21 mouse cellular contexts compared by ENCODE assay signal in the genomic region with DNA sequence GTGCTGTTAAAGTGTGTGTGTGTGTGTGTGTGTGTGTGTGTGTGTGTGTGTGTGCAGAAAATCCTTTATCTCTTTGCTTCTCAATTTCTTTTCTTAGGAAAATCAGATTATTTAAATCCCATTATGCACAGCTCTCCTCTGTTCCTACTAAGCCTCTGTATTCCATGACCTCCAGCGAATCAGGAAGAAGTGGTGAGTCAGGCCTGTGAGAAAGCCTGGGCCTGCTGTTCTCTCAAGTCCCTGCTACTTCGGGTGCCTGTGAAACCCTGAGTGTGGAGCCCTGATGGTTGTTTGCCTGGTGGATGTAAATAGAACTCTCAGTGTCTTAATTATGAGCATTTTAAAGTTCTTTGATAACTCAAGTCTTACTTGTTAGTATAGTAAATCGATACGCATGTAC. TPM values are rescaled to one million over a fixed set of nuclear protein-coding genes. Genes with fewer than 3 reads are reported as not detected.
DNase-seq lines count a peak whose midpoint lies in the region; ATAC-seq and TF ChIP-seq lines count a peak whose summit lies in the region.
"Had no signal": no experiment of that assay in that cellular context is flagged by ENCODE, and none has a peak within 500 bp of the region (broad histone marks: within the 10 kb centered on the region; RNA-seq: fewer than 3 reads in every experiment).

No protein-coding gene starts in this region.

- H3K27me3 ChIP-seq in heart, embryonic 11.5 days (ENCODE audit: control insufficient read depth, insufficient read depth, low read length), result no peaks in the 10 kb centered on the region
- no peaks in the 10 kb centered on the region for H3K27me3 ChIP-seq in hindbrain, embryonic 14.5 days (ENCODE audit: control insufficient read depth, insufficient read depth, low read length)
- no peaks in the 10 kb centered on the region for H3K27me3 ChIP-seq in hindbrain, embryonic 12.5 days
- peaks cover 32% of the 10 kb centered on the region for H3K27me3 ChIP-seq in midbrain, embryonic 13.5 days

- no peak for ATAC-seq in heart, embryonic 11.5 days (replicated peaks; ENCODE audit: insufficient number of reproducible peaks, low FRiP score, low TSS enrichment)
- ATAC-seq in hindbrain, embryonic 14.5 days (ENCODE audit: low FRiP score), result peak; percentile 52; the same call in 1 of the 2 replicates
- no peak; the same call in 1 of the 2 replicates for ATAC-seq in hindbrain, embryonic 12.5 days (ENCODE audit: low FRiP score)
- ATAC-seq in midbrain, embryonic 13.5 days, result peak; percentile 93
- ATAC-seq: CD4-positive, CD25-positive, alpha-beta regulatory T cell, adult 4 months; hindbrain, embryonic 16.5 days had no signal

- WGBS in heart, embryonic 11.5 days (ENCODE audit: insufficient replicate concordance), result 68% methylated on average over 4 of the region's 4 CpGs
- WGBS in hindbrain, embryonic 14.5 days, result 72% methylated on average over 4 of the region's 4 CpGs
- WGBS in hindbrain, embryonic 12.5 days, result 74% methylated on average over 4 of the region's 4 CpGs
- 36% methylated on average over 4 of the region's 4 CpGs for WGBS in midbrain, embryonic 13.5 days

- H3K36me3 ChIP-seq in heart, embryonic 11.5 days (ENCODE audit: control insufficient read depth, insufficient read depth, low read length), result no peaks in the 10 kb centered on the region
- H3K36me3 ChIP-seq in hindbrain, embryonic 14.5 days (replicated peaks; ENCODE audit: control insufficient read depth, insufficient read depth), result no peaks in the 10 kb centered on the region
- H3K36me3 ChIP-seq in hindbrain, embryonic 12.5 days, result 0 out of 2 replicates have a peak, but pooled peaks cover under 1% of the 10 kb centered on the region
- no peaks in the 10 kb centered on the region for H3K36me3 ChIP-seq in midbrain, embryonic 13.5 days

- no peaks in the 10 kb centered on the region for H3K9me3 ChIP-seq in heart, embryonic 11.5 days (replicated peaks; ENCODE audit: control insufficient read depth, low read length)
- H3K9me3 ChIP-seq in hindbrain, embryonic 14.5 days (ENCODE audit: control insufficient read depth, low read length), result no peaks in the 10 kb centered on the region
- no peaks in the 10 kb centered on the region for H3K9me3 ChIP-seq in hindbrain, embryonic 12.5 days (replicated peaks)
- no peaks in the 10 kb centered on the region for H3K9me3 ChIP-seq in midbrain, embryonic 13.5 days

- DNase-seq in heart, adult 11 months, result peak; percentile 90
- no peak for DNase-seq in hindbrain, embryonic 14.5 days (ENCODE audit: low spot score)
- DNase-seq in brain, embryonic 14.5 days (ENCODE audit: low read depth), result peak; percentile 78
- no peak for DNase-seq in thymus, postnatal 25 days
- DNase-seq in cerebellum, adult 9-11 months, result no peak
- DNase-seq: cerebellum, adult 9-10 months; embryo, embryonic 11 days; gastrocnemius, postnatal 36 days; kidney, adult 2 months; kidney, postnatal 36 days; liver; lung, embryonic 14.5 days; thymus, postnatal 14 days had no signal

- no peak for TF ChIP-seq CTCF in brain, embryonic 14.5 days (IDR thresholded peaks at IDR 0.05; ENCODE audit: borderline replicate concordance, extremely low read depth, insufficient read depth, insufficient read length)

- H3K4me3 ChIP-seq in heart, embryonic 11.5 days (ENCODE audit: low read depth, low read length), result no peak overlapping the region
- no peak overlapping the region for H3K4me3 ChIP-seq in hindbrain, embryonic 14.5 days (replicated peaks; ENCODE audit: low read length)
- H3K4me3 ChIP-seq in hindbrain, embryonic 12.5 days, result no peak overlapping the region
- no peak overlapping the region for H3K4me3 ChIP-seq in midbrain, embryonic 13.5 days (replicated peaks)
- H3K4me3 ChIP-seq: myocyte had no signal

- no peak for TF ChIP-seq POLR2A in brain, embryonic 14.5 days (IDR thresholded peaks at IDR 0.05; ENCODE audit: borderline replicate concordance, extremely low read depth, insufficient read depth, insufficient read length, poor library complexity, severe bottlenecking)

- H3K9ac ChIP-seq in heart, embryonic 11.5 days (ENCODE audit: low read depth, low read length), result no peak overlapping the region
- H3K9ac ChIP-seq in hindbrain, embryonic 14.5 days, result no peak overlapping the region
- no peak overlapping the region for H3K9ac ChIP-seq in hindbrain, embryonic 12.5 days
- H3K9ac ChIP-seq in midbrain, embryonic 13.5 days (replicated peaks), result no peak overlapping the region
- H3K9ac ChIP-seq: lung, embryonic 14.5 days had no signal

- no peak overlapping the region for H3K4me2 ChIP-seq in heart, embryonic 11.5 days
- no peak overlapping the region for H3K4me2 ChIP-seq in hindbrain, embryonic 14.5 days (replicated peaks)
- H3K4me2 ChIP-seq in hindbrain, embryonic 12.5 days (replicated peaks), result no peak overlapping the region
- H3K4me2 ChIP-seq in midbrain, embryonic 13.5 days (replicated peaks), result no peak overlapping the region
- H3K4me2 ChIP-seq: lung, embryonic 14.5 days had no signal

- peaks cover 49% of the 10 kb centered on the region for H3K4me1 ChIP-seq in heart, embryonic 11.5 days (ENCODE audit: control insufficient read depth, insufficient read depth, low read length)
- peaks cover 27% of the 10 kb centered on the region for H3K4me1 ChIP-seq in hindbrain, embryonic 14.5 days (replicated peaks; ENCODE audit: control insufficient read depth, insufficient read depth, low read length)
- H3K4me1 ChIP-seq in hindbrain, embryonic 12.5 days, result peaks cover 20% of the 10 kb centered on the region
- H3K4me1 ChIP-seq in midbrain, embryonic 13.5 days (replicated peaks), result peaks cover 50% of the 10 kb centered on the region

- no peak overlapping the region for H3K27ac ChIP-seq in heart, embryonic 11.5 days (ENCODE audit: low read depth, low read length)
- H3K27ac ChIP-seq in hindbrain, embryonic 14.5 days, result no peak overlapping the region
- H3K27ac ChIP-seq in hindbrain, embryonic 12.5 days, result no peak overlapping the region
- no peak overlapping the region for H3K27ac ChIP-seq in midbrain, embryonic 13.5 days
- H3K27ac ChIP-seq: stomach, postnatal 0 days had no signal

RNA-seq across cellular contexts. Expression of a gene that starts 48.0 kb away (rescaled TPM):
- 0.72 and 0.73 TPM in 2 replicates for polyA plus RNA-seq in heart, embryonic 11.5 days (2014; fragmentation: Nextera tagmentation; extraction: Ambion mirVana)
- 26.3 and 28.0 TPM in 2 replicates for polyA plus RNA-seq in hindbrain, embryonic 14.5 days (2014; fragmentation: Nextera tagmentation; extraction: Ambion mirVana)
- 28.0 and 28.2 TPM in 2 replicates for polyA plus RNA-seq in hindbrain, embryonic 12.5 days (2016; fragmentation: Nextera tagmentation; extraction: Ambion mirVana)
- polyA plus RNA-seq in brain, embryonic 14.5 days (2012; rRNA removed), result 19.7 and 31.1 TPM in 2 replicates
- polyA plus RNA-seq in midbrain, embryonic 13.5 days (2015; fragmentation: Nextera tagmentation; extraction: Ambion mirVana), result 22.5 and 24.4 TPM in 2 replicates
- polyA plus RNA-seq: CD4-positive, CD25-positive, alpha-beta regulatory T cell, adult 4 months; myocyte; spleen, adult 2 months had no signal

RNA-seq across cellular contexts. Expression of a gene that starts 53.3 kb away (rescaled TPM):
- polyA plus RNA-seq in heart, embryonic 11.5 days (2014; fragmentation: Nextera tagmentation; extraction: Ambion mirVana), result 27.5 and 33.7 TPM in 2 replicates
- 47.8 and 49.2 TPM in 2 replicates for polyA plus RNA-seq in hindbrain, embryonic 14.5 days (2014; fragmentation: Nextera tagmentation; extraction: Ambion mirVana)
- 58.4 and 62.7 TPM in 2 replicates for polyA plus RNA-seq in hindbrain, embryonic 12.5 days (2016; fragmentation: Nextera tagmentation; extraction: Ambion mirVana)
- 54.5 and 56.0 TPM in 2 replicates for polyA plus RNA-seq in brain, embryonic 14.5 days (2012; rRNA removed)
- polyA plus RNA-seq in midbrain, embryonic 13.5 days (2015; fragmentation: Nextera tagmentation; extraction: Ambion mirVana), result 31.7 and 36.2 TPM in 2 replicates

Comparison
In these comparisons a context has a peak if more than half of its experiments do, and no peak if none do; other contexts are left out.
1. ATAC-seq: peak in hindbrain, embryonic 14.5 days (single experiment) and midbrain, embryonic 13.5 days (single experiment); none in heart, embryonic 11.5 days (single experiment) and hindbrain, embryonic 12.5 days (single experiment).
2. DNase-seq: peak in heart, adult 11 months (single experiment) and brain, embryonic 14.5 days (single experiment); none in hindbrain, embryonic 14.5 days (single experiment), thymus, postnatal 25 days (single experiment) and cerebellum, adult 9-11 months (single experiment).
3. RNA of a gene that starts 48.0 kb away (polyA plus RNA-seq): 28.0 to 28.2 TPM in hindbrain, embryonic 12.5 days, 26.3 to 28.0 TPM in hindbrain, embryonic 14.5 days, 22.5 to 24.4 TPM in midbrain, embryonic 13.5 days and 19.7 to 31.1 TPM in brain, embryonic 14.5 days; 0.72 to 0.73 TPM in heart, embryonic 11.5 days; every median in the first group is over 10 times any median in the second.